Mouse (Mus musculus): ENCODE measurements around the gene Adarb2. TPM values are rescaled to one million over a fixed set of nuclear protein-coding genes. Genes with fewer than 3 reads are reported as not detected.
"Not testable (repeated sequence)": the region's sequence is repeated elsewhere in the genome, so short reads cannot be mapped to it uniquely, and the experiment has no call there.

The Adarb2 gene
- polyA plus RNA-seq, 1 experiment: 10.0 TPM

DNA sequence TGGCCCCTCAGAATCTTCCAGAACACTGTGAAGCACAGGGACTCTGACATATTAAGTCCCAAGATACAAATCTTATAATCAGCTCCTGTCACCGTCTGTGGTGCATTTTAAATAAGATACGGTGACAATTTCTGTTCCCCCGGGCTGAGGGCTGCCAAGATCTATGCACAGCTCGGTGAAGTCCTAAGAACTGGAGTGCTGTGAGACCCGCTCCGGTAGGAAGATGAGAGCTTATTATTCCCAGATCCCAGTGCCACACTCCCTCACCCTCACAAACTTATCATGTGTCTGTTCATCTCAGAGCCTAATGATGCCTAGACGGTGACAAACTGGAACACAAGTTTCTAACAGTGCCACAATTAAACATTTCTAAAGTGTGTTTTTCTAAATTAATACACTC lies 384.8 kb downstream of the Adarb2 start:
- TF ChIP-seq POLR2A (IDR thresholded peaks at IDR 0.05; ENCODE audit: borderline replicate concordance, insufficient read depth, low read length) (no peak), CTCF (IDR thresholded peaks at IDR 0.05; ENCODE audit: borderline replicate concordance, insufficient read depth, low read depth, low read length) (no peak)
- 71% methylated on average over 7 of the region's 7 CpGs for WGBS

DNA sequence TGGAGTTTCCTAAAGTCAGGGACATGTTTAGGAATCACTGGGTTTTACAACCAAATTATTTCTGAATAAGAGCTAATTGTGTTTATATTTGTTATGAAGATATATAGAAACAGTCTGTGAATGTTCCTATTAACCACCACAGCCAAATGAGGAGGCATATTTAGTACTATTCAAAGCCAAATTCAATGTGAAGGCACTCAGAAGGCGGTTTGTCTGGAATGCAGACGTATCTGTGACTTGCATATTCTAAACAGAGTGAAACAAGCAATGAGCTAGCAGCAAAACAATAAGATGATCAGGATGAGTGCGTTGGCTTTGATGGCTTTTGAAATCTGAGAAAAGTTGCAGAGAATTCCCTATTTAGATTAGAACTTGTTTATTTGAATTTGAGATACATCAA lies 387.8 kb downstream of the Adarb2 start:
- no peak for TF ChIP-seq POLR2A (IDR thresholded peaks at IDR 0.05; ENCODE audit: borderline replicate concordance, insufficient read depth, low read length)
- TF ChIP-seq CTCF (IDR thresholded peaks at IDR 0.05; ENCODE audit: borderline replicate concordance, insufficient read depth, low read depth, low read length): no peak
- no peak overlapping the region for H3K4me3 ChIP-seq (replicated peaks; ENCODE audit: insufficient read depth, low read depth, low read length)
- no peaks in the 10 kb centered on the region for H3K4me1 ChIP-seq (ENCODE audit: control insufficient read depth, insufficient read depth, low read length)
- WGBS: 77% methylated on average over 3 of the region's 3 CpGs
- H3K27me3 ChIP-seq (ENCODE audit: control insufficient read depth, insufficient read depth, low read length): no peaks in the 10 kb centered on the region
- DNase-seq: no peak
- no peak overlapping the region for H3K27ac ChIP-seq (ENCODE audit: insufficient read depth, low read length)

More for the DNA sequence above, 384.8 kb downstream of the Adarb2 start:
- Histone ChIP-seq H3K4me3 (replicated peaks; ENCODE audit: insufficient read depth, low read depth, low read length) (no peak overlapping the region), H3K4me1 (ENCODE audit: control insufficient read depth, insufficient read depth, low read length) (no peaks in the 10 kb centered on the region), H3K27ac (ENCODE audit: insufficient read depth, low read length) (no peak overlapping the region), H3K27me3 (ENCODE audit: control insufficient read depth, insufficient read depth, low read length) (no peaks in the 10 kb centered on the region)
- DNase-seq: no peak

DNA sequence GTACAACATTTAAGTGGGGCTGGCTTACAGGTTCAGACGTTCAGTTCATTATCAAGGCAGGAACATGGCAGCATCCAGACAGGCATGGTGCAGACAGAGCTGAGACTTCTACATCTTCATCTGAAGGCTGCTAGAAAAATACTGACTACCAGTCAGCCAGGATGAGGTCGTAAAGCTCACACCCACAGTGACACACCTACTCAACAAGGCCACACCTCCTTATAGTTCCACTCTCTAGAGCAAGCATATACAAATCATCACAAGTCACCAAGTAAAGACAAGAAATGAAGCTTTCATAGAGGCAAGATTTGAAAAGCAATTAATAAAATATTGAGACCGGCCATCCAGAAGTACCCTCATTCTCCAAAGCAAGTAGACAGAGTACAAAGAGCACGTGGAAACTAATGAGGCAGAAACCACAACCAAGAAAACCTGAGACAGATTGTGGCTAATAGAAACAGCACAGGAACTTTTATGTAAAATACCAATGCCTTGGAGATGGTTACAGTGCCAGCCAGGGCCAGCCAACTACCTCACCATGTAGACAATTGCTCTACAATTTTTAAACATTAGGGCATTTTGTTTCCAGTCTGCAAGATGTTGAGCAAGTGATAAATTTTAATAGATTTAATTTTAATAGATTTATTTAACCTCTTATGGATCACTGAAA lies 394.4 kb downstream of the Adarb2 start:
- no peaks in the 10 kb centered on the region for H3K27me3 ChIP-seq (ENCODE audit: control insufficient read depth, insufficient read depth, low read length)
- no peak for TF ChIP-seq CTCF (IDR thresholded peaks at IDR 0.05; ENCODE audit: borderline replicate concordance, insufficient read depth, low read depth, low read length)
- TF ChIP-seq POLR2A (IDR thresholded peaks at IDR 0.05; ENCODE audit: borderline replicate concordance, insufficient read depth, low read length): no peak
- H3K4me1 ChIP-seq (ENCODE audit: control insufficient read depth, insufficient read depth, low read length): no peaks in the 10 kb centered on the region
- no peak overlapping the region for H3K4me3 ChIP-seq (replicated peaks; ENCODE audit: insufficient read depth, low read depth, low read length)
- no peak overlapping the region for H3K27ac ChIP-seq (ENCODE audit: insufficient read depth, low read length)
- DNase-seq: no peak
- 61% methylated on average over 4 of the region's 4 CpGs for WGBS

DNA sequence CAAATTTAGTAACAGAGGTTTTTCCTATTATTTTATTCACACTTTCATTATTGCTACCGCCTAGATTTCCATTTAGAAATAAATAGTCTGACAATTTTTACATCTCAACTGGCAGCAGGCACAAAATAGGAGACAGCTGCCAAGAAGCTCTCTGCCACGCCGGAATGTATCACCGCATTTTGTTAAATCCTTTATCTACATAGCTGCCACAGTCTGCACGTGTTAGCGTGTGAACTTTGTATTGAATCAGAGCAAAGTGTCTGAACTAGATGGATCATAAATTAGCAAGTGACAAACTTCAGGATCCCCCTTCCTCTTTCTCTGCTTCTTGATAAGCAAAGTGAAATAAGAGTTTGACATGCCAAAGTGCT lies 395.0 kb downstream of the Adarb2 start:
- DNase-seq: no peak
- WGBS: 16% methylated on average over 6 of the region's 6 CpGs
- TF ChIP-seq POLR2A (IDR thresholded peaks at IDR 0.05; ENCODE audit: borderline replicate concordance, insufficient read depth, low read length): no peak
- TF ChIP-seq CTCF (IDR thresholded peaks at IDR 0.05; ENCODE audit: borderline replicate concordance, insufficient read depth, low read depth, low read length): no peak

DNA sequence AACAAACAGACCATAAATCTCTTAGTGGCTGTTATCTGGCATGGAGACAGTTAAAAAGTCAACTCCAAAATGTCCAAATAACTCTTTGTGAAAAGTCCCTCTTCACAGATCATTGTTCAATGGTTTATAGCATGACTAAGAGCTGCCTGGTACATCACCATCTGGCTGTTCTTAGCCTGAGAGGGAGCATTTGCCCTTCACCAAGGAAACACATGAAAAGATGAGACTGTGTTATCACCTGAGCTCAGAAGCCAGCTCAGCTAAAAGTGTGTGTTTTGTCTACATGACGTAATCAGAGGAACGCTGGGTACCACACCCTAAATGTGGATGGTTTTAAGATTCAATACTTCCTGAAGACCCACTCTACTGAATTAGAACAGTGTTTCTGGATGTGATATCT lies 403.0 kb downstream of the Adarb2 start:
- H3K4me3 ChIP-seq (replicated peaks; ENCODE audit: insufficient read depth, low read depth, low read length): no peak overlapping the region
- no peak for TF ChIP-seq CTCF (IDR thresholded peaks at IDR 0.05; ENCODE audit: borderline replicate concordance, insufficient read depth, low read depth, low read length)
- TF ChIP-seq POLR2A (IDR thresholded peaks at IDR 0.05; ENCODE audit: borderline replicate concordance, insufficient read depth, low read length): no peak
- no peaks in the 10 kb centered on the region for H3K27me3 ChIP-seq (ENCODE audit: control insufficient read depth, insufficient read depth, low read length)
- no peak overlapping the region for H3K27ac ChIP-seq (ENCODE audit: insufficient read depth, low read length)
- DNase-seq: no peak
- 91% methylated on average over 2 of the region's 2 CpGs for WGBS
- H3K4me1 ChIP-seq (ENCODE audit: control insufficient read depth, insufficient read depth, low read length): no peaks in the 10 kb centered on the region

More for the DNA sequence above, 395.0 kb downstream of the Adarb2 start:
- no peak overlapping the region for H3K27ac ChIP-seq (ENCODE audit: insufficient read depth, low read length)
- no peak overlapping the region for H3K4me3 ChIP-seq (replicated peaks; ENCODE audit: insufficient read depth, low read depth, low read length)
- H3K27me3 ChIP-seq (ENCODE audit: control insufficient read depth, insufficient read depth, low read length): no peaks in the 10 kb centered on the region
- H3K4me1 ChIP-seq (ENCODE audit: control insufficient read depth, insufficient read depth, low read length): no peaks in the 10 kb centered on the region

DNA sequence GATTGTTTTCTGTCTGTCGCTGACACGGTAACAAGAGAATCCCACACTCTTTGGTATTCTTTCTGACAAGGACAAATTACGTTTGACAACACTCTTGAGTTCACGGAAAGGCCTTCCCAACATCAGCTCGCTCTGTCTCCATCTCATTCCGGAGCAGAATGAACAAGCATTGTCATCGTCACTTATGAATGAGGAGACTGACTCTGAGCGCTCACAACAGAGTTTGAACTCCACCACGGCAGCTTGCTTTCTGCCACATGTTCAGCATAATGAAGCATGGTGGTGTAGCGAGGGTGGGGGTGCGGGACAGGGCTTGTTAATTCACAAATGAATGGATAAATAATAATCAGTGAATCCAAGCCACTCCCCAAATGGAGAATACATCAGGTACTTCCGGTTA lies 405.4 kb downstream of the Adarb2 start:
- WGBS: 84% methylated on average over 12 of the region's 12 CpGs
- no peaks in the 10 kb centered on the region for H3K4me1 ChIP-seq (ENCODE audit: control insufficient read depth, insufficient read depth, low read length)
- TF ChIP-seq CTCF (IDR thresholded peaks at IDR 0.05; ENCODE audit: borderline replicate concordance, insufficient read depth, low read depth, low read length) (no peak), POLR2A (IDR thresholded peaks at IDR 0.05; ENCODE audit: borderline replicate concordance, insufficient read depth, low read length) (no peak)
- DNase-seq: no peak
- H3K27me3 ChIP-seq (ENCODE audit: control insufficient read depth, insufficient read depth, low read length): no peaks in the 10 kb centered on the region
- no peak overlapping the region for H3K27ac ChIP-seq (ENCODE audit: insufficient read depth, low read length)
- no peak overlapping the region for H3K4me3 ChIP-seq (replicated peaks; ENCODE audit: insufficient read depth, low read depth, low read length)

DNA sequence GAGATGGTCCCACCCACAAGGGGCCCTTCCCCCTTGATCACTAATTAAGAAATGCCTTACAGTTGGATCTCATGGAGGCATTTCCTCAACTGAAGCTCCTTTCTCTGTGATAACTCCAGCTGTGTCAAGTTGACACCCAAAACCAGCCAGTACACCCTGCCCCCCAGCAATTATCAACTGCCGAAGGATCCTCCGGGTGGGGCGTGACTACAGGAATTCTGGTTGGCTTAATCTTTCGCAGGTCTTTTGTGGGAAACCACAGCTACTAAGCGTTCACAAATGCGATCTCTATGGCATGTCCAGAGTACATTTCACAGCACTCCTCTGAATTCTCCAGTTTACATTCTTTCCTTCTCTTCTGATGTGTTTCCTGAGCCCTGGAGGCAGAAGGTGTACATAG lies 406.3 kb downstream of the Adarb2 start:
- DNase-seq; H3K27me3 ChIP-seq (ENCODE audit: control insufficient read depth, insufficient read depth, low read length); H3K4me3 ChIP-seq (replicated peaks; ENCODE audit: insufficient read depth, low read depth, low read length); H3K4me1 ChIP-seq (ENCODE audit: control insufficient read depth, insufficient read depth, low read length); H3K27ac ChIP-seq (ENCODE audit: insufficient read depth, low read length): not testable (repeated sequence)
- WGBS: 95% methylated on average over 6 of the region's 6 CpGs

DNA sequence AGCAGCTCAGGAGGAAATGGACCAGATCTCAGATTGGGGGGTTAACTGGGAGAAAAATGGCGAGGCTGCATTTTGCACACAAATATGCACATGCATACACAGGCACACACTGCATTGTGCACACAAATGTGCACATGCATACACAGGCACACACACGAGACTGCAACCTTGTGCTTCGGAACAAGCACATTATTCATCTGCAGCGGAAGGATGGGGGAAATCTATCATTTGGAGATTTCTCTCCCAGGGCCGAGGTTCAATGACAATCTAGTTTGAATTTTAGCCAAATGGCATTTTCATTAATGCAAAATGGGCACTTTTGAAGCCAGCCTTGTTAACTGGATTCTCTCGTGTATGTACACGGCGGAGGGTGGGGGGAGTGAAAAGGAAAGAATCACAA lies 408.3 kb downstream of the Adarb2 start:
- no peak overlapping the region for H3K4me3 ChIP-seq (replicated peaks; ENCODE audit: insufficient read depth, low read depth, low read length)
- no peak overlapping the region for H3K27ac ChIP-seq (ENCODE audit: insufficient read depth, low read length)
- 73% methylated on average over 8 of the region's 8 CpGs for WGBS
- no peak for DNase-seq
- no peaks in the 10 kb centered on the region for H3K4me1 ChIP-seq (ENCODE audit: control insufficient read depth, insufficient read depth, low read length)
- TF ChIP-seq CTCF (IDR thresholded peaks at IDR 0.05; ENCODE audit: borderline replicate concordance, insufficient read depth, low read depth, low read length) (no peak), POLR2A (IDR thresholded peaks at IDR 0.05; ENCODE audit: borderline replicate concordance, insufficient read depth, low read length) (no peak)
- no peaks in the 10 kb centered on the region for H3K27me3 ChIP-seq (ENCODE audit: control insufficient read depth, insufficient read depth, low read length)
